Mouse (Mus musculus) CH12F3 (cell line): ENCODE measurements around the gene Hoxc6.

Source experiments
- in situ Hi-C: fragments of 300-500 bp; cut with MboI; formaldehyde crosslinking; loops from 2 replicates; pipeline ENCODE4 v1.14.3; 2020; ENCODE audit warnings: low sequenced_read_pairs

Gene Hoxc6

DNA sequence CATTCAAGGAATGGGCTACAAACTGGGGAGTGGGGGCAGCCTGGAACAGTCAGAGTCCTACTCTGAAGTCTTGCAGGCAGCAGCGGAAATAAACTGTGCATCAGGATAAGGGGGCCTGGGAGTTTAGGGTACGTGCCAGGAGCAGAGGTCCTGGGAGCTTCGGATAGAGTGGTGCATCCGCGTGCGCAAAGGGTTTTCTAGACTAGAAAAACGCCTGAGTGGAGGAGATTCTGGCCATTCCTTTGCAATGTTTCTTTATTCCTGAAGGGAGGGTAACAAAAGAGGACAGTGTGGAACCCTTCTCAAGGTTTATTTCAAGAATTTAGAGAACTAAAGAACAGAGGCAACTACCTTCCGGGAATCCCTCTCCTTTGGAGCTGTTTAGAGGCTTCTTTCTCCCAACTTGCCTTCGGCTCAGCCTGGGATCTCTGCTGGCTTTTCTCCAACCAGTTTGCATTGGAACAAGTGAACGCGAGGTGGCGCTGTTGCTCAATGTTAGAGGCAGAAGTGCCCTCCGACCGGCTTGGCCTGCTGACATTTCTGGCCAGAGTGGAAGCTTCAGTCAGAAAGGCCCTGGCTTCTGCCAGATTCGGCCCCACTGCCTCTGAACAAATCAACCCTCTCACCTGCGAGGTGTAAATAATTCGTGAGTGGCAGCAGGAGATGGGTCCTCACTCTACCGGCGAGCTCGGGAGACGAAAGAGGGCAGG lies 10.8 kb upstream of the Hoxc6 start:
- in situ Hi-C loops = loop anchor here (5.0 to 25.0 kb wide), 2 partner anchors 185 to 325 kb away; partner anchors contain the start of gene Gpr84

DNA sequence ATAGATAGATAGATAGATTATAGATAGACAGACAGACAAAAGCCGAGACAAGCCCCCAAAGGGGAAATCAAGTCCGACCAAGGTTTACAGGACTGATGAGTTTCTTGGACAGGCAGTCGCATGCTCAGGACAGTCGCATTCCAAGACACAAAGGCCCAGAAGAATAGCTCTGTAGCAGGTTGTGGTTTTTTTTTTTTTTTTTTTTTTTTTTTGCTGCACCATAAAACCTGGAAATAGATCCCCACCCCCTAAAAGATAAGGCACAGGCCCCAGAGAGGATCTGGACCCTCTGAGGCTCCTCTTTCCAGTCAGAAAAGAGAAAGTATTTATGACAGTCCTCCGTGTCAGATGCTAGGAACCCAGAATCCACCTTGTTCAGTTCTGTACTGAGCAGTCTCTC lies 10.0 kb upstream of the Hoxc6 start:
- in situ Hi-C loops = loop anchor here (5.0 to 25.0 kb wide), 2 partner anchors 184 to 324 kb away; partner anchors contain the start of gene Gpr84

DNA sequence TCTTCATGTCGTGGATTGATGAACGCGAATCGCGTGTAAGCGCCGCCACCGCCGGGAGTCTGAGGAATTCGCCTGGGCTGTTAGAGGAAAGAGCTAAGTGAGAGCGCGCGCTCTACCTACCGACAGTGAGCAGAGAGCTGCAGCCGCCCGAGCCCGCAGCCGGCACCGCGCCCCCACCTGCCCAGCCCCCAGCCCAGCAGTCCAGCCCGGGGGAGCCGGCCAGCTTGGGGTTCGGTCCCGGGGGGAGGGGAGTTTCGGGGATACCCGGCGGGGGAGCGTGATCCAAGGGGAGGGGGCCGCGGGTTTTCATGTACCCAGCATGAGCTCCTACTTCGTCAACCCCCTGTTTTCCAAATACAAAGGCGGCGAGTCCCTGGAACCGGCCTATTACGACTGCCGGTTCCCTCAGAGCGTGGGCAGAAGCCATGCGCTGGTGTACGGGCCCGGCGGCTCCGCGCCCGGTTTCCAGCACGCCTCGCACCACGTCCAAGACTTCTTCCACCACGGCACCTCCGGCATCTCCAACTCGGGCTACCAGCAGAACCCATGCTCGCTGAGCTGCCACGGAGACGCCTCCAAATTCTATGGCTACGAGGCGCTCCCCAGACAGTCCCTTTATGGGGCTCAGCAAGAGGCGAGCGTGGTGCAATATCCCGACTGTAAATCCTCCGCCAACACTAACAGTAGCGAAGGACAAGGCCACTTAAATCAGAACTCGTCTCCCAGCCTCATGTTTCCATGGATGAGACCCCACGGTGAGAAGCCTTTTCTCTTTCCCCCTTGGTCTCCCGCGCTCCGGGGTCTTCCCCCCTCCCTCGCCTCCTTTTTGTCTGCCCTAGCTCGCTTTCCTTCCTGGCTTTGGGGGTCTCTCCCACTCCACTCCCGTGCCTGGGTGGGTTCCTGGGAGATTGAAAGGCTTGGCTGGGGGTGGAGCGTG lies 7.3 kb upstream of the Hoxc6 start, which contains the start of gene Hoxc8:
Gene Hoxc8, plus strand, starts transcription at position 147 of the 937 bp plus-strand sequence.
- in situ Hi-C loops = loop anchor here (25.0 kb wide), 1 partner anchor 322 kb away; the partner anchor contains the start of gene Gpr84

DNA sequence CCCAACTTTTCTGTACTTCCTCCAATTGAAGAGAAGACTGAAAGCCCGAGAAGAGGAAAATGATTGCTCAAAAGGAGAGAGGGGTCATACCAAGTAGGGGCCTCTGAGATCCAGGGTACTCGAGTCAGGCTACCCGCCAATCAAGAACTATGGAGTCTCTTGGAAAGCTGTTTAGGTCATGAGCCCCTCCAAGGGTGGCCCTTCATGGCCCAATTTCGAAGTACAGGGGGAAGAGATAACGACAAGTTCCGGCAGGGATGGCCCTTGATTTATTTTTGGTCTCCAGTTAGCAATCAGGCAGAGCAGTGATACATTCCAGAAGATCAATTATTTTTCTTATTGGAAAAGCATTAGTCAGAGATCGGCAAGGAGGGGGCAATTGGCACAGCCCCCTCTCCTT lies 6.3 kb upstream of the Hoxc6 start:
- in situ Hi-C loops = loop anchor here (25.0 kb wide), 1 partner anchor 321 kb away; the partner anchor contains the start of gene Gpr84

DNA sequence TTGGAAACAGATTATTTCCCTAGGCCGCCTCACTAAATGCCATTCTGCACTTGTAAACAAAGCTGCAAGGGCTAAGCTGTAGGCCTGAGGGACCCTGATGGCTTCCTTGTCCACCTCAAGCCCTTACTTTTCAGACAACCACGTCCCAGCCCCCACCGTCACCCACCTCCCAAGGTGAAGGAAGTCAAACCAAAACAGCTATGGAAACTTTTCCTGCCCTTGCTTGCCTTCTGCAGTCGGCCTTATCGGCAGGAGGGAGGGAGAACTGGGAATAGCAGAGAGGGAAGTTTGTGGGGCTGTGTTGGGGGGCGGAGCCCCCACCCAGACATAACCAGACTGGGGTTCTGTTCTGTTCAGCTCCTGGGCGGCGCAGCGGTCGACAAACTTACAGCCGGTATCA lies 5.9 kb upstream of the Hoxc6 start:
- in situ Hi-C loops = loop anchor here (25.0 kb wide), 1 partner anchor 320 kb away; the partner anchor contains the start of gene Gpr84

DNA sequence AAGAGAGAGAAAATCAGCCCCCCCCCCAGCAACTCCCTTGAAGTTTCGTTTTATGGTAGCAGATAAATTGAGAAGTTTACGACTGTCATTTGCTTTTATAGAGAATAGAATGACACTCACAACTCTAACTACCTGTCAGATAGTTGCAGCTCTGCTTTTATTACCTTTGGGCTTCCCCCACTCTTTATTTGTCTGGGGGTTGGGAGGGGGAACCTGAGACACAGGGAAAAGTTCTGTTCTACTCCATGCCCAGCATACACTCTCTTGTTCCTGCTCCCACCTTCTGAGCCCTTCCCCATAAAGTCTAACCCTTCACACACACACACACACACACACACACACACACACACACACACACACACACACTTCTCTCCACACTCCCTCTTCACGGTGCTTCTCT lies 5.2 kb upstream of the Hoxc6 start:
- in situ Hi-C loops = loop anchor here (25.0 kb wide), 1 partner anchor 319 kb away; the partner anchor contains the start of gene Gpr84

DNA sequence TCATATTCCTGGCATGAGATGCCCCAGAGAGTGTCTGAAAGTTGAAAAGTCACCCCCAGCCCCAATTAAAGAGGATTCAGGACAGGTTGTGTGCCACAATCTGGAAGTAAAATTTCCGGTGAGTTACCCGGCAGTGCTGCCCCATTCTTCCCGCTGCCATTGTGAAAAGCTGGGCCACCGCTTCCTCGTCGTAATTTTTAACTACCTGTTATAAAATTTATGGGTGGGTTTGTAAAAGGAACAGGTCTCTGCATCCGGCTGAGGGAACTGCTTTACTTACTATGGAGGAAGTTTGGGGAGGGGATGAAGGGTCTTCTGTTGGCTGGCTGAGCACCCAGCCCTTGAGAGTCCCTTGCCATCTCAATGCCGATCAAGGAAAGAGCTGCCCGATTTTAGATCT lies 1.5 kb upstream of the Hoxc6 start:
- in situ Hi-C loops = loop anchor here (25.0 kb wide), 1 partner anchor 316 kb away; the partner anchor contains the start of gene Gpr84

DNA sequence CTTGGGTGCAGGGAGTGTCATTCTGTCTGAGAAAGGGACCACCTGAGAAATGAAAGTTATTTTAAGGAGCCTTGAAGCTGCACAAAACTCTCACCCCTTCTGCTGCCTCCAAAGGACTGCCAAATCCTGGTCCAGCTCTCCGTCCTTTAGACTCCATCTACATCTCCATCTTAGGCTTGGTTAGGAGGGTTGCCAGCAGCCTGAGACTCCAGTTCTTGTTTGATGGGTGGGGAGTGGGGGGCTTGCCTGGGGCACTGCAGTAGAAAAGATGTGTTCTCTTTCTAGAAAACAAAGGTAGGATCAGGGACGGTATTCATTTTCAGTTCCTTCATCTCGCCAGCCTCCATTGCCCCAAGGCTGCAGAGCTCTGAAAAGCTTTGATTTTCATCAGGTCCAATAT lies 626 bp upstream of the Hoxc6 start:
- in situ Hi-C loops = loop anchor here (25.0 kb wide), 1 partner anchor 315 kb away; the partner anchor contains the start of gene Gpr84

DNA sequence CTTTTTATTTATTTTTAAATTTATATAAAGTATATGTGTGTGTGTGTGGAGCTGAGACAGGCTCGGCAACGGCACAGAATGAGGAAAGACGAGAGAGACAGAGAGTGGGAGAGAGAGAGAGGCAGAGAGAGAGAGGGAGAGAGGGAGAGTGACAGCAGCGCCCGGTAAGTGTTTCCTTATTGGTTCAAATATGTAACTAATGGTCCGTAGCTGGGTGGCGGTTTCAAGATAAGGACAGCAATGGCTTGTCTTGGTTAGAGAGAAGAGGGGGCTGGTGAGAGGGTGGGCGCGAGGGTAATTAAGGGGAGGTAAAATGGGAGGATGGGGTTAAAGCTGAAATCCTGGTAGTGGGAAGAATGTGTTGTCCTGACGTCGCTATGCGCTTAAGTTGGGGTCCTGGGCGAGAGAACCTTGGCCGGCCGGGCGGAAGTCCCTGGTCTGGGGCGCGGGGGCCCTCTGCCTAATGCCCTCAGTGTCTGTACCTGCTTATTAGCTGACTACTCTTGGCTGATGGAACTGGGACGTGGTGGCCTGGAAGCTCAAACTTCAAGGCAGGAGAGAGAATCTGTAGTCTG lies 638 bp downstream of the Hoxc6 start:
- in situ Hi-C loops = loop anchor here (25.0 kb wide), 1 partner anchor 314 kb away; the partner anchor contains the start of gene Gpr84

DNA sequence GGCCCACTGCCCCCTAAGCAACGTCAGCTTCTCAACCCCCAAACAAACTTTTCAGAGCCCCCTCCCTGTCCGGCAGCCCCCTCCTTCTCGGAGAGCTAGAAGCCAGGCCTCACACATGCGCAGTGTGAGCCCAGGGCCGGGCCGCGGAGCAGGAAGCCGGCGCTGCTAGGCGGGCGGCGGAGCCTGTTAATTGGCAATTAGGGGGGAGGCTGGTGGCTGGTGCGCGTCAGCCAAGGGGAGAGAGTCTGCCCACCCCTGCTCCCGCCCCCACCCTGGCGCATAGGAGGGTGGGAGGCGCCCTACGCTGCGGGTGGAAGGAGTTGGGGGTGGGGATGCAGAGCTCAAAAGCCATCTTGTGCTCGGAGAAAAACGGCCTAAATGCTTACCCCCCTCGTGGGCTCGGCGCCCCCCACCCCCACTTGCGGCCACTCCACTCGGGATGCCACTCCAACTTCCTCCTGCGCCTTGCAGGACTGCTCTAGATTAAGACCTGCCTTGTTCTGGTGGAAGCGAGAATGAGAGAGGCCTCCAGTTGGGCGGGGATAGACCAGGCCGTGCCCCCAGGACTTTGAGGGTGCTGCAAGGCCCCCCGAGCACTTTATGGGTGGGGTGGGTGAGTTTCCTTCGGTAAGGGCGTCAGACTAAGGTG lies 1.2 kb downstream of the Hoxc6 start:
- in situ Hi-C loops = loop anchor here (25.0 kb wide), 1 partner anchor 313 kb away; the partner anchor contains the start of gene Gpr84

DNA sequence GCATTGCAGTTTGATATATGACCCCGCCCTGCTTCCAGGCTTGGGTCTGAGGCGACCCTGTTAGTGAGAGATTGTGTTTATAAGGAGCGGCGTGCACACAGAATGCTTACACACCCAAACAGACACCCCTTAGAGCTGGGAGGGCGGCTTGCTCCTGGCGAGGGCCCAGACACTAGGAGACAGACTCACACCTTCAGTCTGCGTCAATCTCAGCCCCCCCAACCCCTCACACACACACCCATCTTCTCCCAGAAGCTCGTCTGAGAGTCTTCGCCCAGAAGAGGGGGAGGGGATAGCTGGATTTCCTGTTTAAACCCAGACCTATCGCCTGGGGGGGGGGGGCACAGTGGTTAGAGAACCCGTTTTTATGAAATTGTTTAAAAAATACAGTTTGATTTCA lies 1.9 kb downstream of the Hoxc6 start:
- in situ Hi-C loops = loop anchor here (25.0 kb wide), 1 partner anchor 312 kb away; the partner anchor contains the start of gene Gpr84

DNA sequence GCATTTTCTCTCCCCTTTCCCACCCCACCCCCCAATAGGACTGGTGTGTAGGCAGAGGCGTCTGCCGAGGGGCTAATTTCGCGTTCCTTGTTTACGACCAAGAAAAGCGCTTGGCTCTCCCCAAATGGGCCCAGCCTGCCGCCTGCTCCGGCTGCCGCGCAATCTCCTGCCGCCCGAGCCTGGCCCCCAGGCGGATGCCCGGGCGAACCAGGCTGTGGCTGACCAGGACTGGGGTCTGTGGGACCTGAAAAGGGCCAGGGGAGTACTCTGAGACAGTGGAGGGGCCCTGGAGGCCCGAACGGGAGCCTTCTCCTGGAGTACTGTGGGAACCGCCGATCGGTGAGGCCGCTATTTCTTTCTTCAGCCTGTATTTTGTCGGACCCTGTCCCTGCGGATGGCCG lies 2.4 kb downstream of the Hoxc6 start:
- in situ Hi-C loops = no loop called here

DNA sequence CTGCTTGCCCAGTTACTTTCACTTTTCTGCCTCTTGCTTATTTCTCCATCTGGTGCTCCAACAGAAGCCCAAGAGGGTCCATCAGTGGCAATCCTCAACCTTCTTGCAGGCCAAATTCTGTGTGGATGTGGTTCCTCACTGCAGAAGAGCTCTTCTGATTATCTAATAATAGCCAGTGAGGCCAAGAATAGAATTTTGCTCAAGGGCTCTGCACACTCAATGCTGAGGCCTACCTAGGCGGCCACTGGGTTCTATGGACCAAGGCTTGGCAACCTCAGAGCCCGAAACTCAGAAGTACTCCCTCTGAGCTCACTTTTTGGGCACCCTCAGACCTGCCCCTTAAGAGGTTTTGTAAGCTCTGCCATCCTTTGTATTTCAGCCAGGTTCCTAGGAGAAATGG lies 3.3 kb downstream of the Hoxc6 start:
- in situ Hi-C loops = no loop called here

DNA sequence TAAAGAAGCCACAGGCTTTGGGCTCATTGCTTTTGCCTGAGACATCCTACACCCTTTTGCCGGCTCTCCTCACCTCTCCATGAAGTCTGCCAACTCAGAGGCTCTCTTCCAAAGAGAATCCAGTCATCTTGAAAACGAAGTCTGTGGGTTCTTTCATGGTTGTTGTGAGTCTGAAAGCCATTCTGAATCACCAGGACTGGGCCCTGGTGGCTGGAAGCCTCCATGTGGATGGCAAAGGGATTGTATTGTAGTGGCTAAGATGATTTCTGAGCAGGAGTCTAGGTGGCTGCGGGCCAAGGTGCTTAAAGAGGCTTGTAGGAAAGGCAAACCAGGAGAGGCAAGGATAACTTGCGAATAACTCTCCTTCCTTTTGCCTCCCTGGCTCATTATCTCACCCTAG lies 4.1 kb downstream of the Hoxc6 start:
- in situ Hi-C loops = no loop called here

DNA sequence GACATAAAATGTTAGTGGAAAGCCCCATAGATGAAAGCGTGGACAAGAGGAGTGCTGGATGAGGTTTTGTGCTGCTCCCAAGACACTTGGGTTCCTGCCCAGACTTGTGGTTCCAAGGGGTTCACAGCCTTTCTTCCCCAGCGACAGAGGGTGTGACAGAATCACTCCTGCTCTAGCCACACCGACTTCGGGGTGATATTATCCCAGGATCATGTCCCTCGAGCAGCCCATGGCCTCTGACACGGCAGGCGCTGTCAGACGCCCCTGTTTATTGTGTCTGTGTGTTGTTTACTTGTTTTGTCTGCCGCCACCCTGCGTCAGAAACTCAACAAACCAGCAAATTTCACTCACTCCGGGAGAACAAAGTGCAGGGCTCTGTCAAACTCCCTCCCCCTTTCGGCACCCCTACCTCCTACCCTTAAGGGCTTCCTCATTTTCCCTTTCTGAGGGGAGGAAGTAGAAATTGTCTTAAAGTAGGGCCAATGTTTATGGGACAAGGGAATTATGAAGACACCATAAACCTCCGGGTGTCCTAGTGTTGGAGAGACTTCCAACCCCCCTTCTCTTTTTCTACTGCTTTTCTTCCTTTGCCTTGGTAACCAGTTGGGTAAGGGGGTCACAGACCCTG lies 4.9 kb downstream of the Hoxc6 start:
- in situ Hi-C loops = no loop called here

DNA sequence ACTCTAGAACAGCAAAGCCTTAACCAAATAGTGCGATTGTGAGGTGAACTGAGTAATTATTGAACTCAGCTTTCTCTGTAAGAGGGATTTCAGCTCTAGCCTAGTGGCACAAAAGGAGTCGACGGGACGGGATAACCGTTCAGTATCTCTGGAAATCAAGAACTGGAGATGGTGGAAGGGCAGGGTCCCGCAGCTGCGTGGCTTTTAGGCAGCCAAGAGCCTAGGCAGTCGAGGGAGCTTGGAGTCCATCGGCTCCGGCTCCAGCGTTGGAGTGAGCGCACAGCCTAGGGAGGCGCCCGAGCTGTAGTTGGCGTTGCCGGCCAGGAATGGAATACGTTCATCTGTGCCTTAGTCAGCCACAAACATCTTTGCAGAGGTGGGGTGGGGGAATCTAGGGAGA lies 7.3 kb downstream of the Hoxc6 start:
- in situ Hi-C loops = no loop called here

DNA sequence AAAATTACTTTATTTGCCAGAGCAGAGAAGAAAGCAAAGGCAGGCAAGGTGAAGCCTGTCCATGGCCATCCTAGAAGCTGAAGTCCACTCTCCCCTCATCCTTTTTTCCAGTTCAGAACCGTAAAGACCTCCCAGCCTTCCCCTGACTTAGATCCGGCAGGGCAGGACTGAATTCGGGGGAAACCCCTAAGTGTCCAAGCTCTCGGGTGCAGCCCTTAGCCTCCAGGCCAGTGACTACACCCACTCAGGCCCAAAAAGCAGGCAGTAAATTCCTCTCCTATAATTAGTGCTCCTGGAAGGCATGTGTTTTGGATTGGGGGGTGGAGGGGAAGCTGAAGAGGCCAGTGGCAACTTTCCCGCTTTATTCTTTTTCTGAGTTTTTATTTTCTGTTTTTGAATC lies 7.7 kb downstream of the Hoxc6 start:
- in situ Hi-C loops = no loop called here

DNA sequence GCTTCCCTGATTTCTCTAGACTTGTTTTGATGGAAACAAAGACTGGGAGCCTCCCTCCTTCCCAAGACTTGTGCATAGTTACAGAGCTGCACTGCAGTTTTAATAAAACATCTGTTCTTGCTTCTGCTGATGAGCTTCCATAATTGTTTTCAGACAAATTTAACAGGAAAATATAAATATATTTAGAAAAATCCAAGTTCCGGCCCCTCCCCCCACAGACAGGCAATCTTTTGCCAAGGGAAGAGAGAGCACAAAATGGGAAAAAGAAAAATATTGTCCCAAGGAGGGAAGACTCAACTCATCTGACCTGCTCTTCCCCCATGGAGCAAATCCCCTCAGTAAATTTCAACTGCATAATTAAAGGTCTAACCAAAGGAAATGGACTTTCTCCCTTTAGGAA lies 8.3 kb downstream of the Hoxc6 start:
- in situ Hi-C loops = no loop called here

DNA sequence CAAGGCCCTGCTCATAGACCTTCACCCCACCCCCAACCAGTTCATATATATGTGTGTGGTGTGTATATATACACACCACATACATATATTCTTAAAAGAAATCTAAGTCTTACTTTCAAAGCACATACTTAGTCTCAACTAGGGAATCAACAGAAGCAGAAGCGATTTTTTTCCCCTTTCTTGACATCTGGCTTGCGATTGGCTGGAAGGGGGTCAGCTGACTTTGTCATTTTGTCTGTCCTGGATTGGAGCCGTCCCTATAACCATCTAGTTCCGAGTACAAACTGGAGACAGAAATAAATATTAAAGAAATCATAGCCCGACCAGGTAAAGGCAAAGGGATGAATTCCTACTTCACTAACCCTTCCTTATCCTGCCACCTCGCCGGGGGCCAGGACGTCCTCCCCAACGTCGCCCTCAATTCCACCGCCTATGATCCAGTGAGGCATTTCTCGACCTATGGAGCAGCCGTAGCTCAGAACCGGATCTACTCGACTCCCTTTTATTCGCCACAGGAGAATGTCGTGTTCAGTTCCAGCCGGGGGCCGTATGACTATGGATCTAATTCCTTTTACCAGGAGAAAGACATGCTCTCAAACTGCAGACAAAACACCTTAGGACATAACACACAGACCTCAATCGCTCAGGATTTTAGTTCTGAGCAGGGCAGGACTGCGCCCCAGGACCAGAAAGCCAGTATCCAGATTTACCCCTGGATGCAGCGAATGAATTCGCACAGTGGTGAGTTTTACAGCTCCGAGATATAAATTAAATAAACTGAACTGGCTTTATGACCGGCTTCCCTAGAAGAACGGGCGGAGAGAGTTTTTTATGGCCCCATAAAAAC lies 11.4 kb downstream of the Hoxc6 start:
- in situ Hi-C loops = no loop called here
